Mouse (Mus musculus): ENCODE measurements at regions not wholly inside any gene's neighbourhood (a gene's known extent, or its start where the extent isn't known, plus 50 kb on each side); places are given as distances from the start of the nearest gene placed in this dataset.
A peak's percentile ranks its signal among the peaks of the same experiment; 100 is the strongest.

GRCm38 (mm10) chr2:172793991-172794390 lies 146.1 kb downstream of the Bmp7 start:
- 73% methylated on average over 8 of the region's 8 CpGs for WGBS
- Histone ChIP-seq H3K79me2 (ENCODE audit: control insufficient read depth, insufficient read depth, low read length) (no peaks in the 10 kb centered on the region), H3K4me3 (ENCODE audit: insufficient read depth, low read depth, low read length) (no peak overlapping the region), H3K4me1 (ENCODE audit: control insufficient read depth, insufficient read depth, low read length) (no peaks in the 10 kb centered on the region), H3K27me3 (ENCODE audit: control insufficient read depth, insufficient read depth, low read length) (no peaks in the 10 kb centered on the region), H3K27ac (replicated peaks; ENCODE audit: insufficient read depth, low read depth, low read length) (no peak overlapping the region), H3K9ac (ENCODE audit: low read depth, low read length) (no peak overlapping the region), H3K36me3 (ENCODE audit: control insufficient read depth, insufficient read depth, low read length) (no peaks in the 10 kb centered on the region)
- DNase-seq (ENCODE audit: extremely low read depth, low read depth, low spot score), result no peak
- TF ChIP-seq POLR2A (IDR thresholded peaks at IDR 0.05; ENCODE audit: extremely low read depth, insufficient read depth, low read length), result no peak
- TF ChIP-seq CTCF (IDR thresholded peaks at IDR 0.05; ENCODE audit: low read depth, low read length), result no peak

GRCm38 (mm10) chr2:172794771-172795170 lies 145.3 kb downstream of the Bmp7 start:
- Histone ChIP-seq H3K27ac (replicated peaks; ENCODE audit: insufficient read depth, low read depth, low read length) (no peak overlapping the region), H3K4me3 (ENCODE audit: insufficient read depth, low read depth, low read length) (no peak overlapping the region), H3K27me3 (ENCODE audit: control insufficient read depth, insufficient read depth, low read length) (no peaks in the 10 kb centered on the region), H3K9ac (ENCODE audit: low read depth, low read length) (no peak overlapping the region), H3K79me2 (ENCODE audit: control insufficient read depth, insufficient read depth, low read length) (no peaks in the 10 kb centered on the region), H3K36me3 (ENCODE audit: control insufficient read depth, insufficient read depth, low read length) (no peaks in the 10 kb centered on the region), H3K4me1 (ENCODE audit: control insufficient read depth, insufficient read depth, low read length) (no peaks in the 10 kb centered on the region)
- 83% methylated on average over 10 of the region's 10 CpGs for WGBS
- TF ChIP-seq CTCF (IDR thresholded peaks at IDR 0.05; ENCODE audit: low read depth, low read length) (no peak), POLR2A (IDR thresholded peaks at IDR 0.05; ENCODE audit: extremely low read depth, insufficient read depth, low read length) (no peak)
- no peak for DNase-seq (ENCODE audit: extremely low read depth, low read depth, low spot score)

GRCm38 (mm10) chr2:172796104-172796503 lies 144.0 kb downstream of the Bmp7 start:
- DNase-seq (ENCODE audit: extremely low read depth, low read depth, low spot score), result no peak
- no peak overlapping the region for H3K4me3 ChIP-seq (ENCODE audit: insufficient read depth, low read depth, low read length)
- H3K9ac ChIP-seq (ENCODE audit: low read depth, low read length), result no peak overlapping the region
- 62% methylated on average over 6 of the region's 6 CpGs for WGBS
- H3K4me1 ChIP-seq (ENCODE audit: control insufficient read depth, insufficient read depth, low read length), result no peaks in the 10 kb centered on the region
- no peaks in the 10 kb centered on the region for H3K79me2 ChIP-seq (ENCODE audit: control insufficient read depth, insufficient read depth, low read length)
- TF ChIP-seq CTCF (IDR thresholded peaks at IDR 0.05; ENCODE audit: low read depth, low read length) (no peak), POLR2A (IDR thresholded peaks at IDR 0.05; ENCODE audit: extremely low read depth, insufficient read depth, low read length) (no peak)
- H3K27ac ChIP-seq (replicated peaks; ENCODE audit: insufficient read depth, low read depth, low read length), result no peak overlapping the region
- no peaks in the 10 kb centered on the region for H3K36me3 ChIP-seq (ENCODE audit: control insufficient read depth, insufficient read depth, low read length)
- H3K27me3 ChIP-seq (ENCODE audit: control insufficient read depth, insufficient read depth, low read length), result no peaks in the 10 kb centered on the region

- 14% methylated on average over 6 of the region's 6 CpGs for WGBS
These were observed 143.2 kb downstream of the Bmp7 start for GRCm38 (mm10) chr2:172796955-172797354.

GRCm38 (mm10) chr2:172799951-172800350 lies 140.2 kb downstream of the Bmp7 start:
- Histone ChIP-seq H3K27ac (replicated peaks; ENCODE audit: insufficient read depth, low read depth, low read length) (no peak overlapping the region), H3K27me3 (ENCODE audit: control insufficient read depth, insufficient read depth, low read length) (no peaks in the 10 kb centered on the region)

More at GRCm38 (mm10) chr2:172796955-172797354, 143.2 kb downstream of the Bmp7 start:
- DNase-seq (ENCODE audit: extremely low read depth, low read depth, low spot score), result peak; percentile 16
- Histone ChIP-seq H3K36me3 (ENCODE audit: control insufficient read depth, insufficient read depth, low read length) (no peaks in the 10 kb centered on the region), H3K79me2 (ENCODE audit: control insufficient read depth, insufficient read depth, low read length) (no peaks in the 10 kb centered on the region), H3K27ac (replicated peaks; ENCODE audit: insufficient read depth, low read depth, low read length) (no peak overlapping the region), H3K27me3 (ENCODE audit: control insufficient read depth, insufficient read depth, low read length) (no peaks in the 10 kb centered on the region), H3K4me1 (ENCODE audit: control insufficient read depth, insufficient read depth, low read length) (no peaks in the 10 kb centered on the region), H3K9ac (ENCODE audit: low read depth, low read length) (no peak overlapping the region), H3K4me3 (ENCODE audit: insufficient read depth, low read depth, low read length) (no peak overlapping the region)
- TF ChIP-seq CTCF (IDR thresholded peaks at IDR 0.05; ENCODE audit: low read depth, low read length), result no peak
- no peak for TF ChIP-seq POLR2A (IDR thresholded peaks at IDR 0.05; ENCODE audit: extremely low read depth, insufficient read depth, low read length)

GRCm38 (mm10) chr2:172800801-172801200 lies 139.3 kb downstream of the Bmp7 start:
- 86% methylated on average over 9 of the region's 9 CpGs for WGBS
- Histone ChIP-seq H3K4me1 (ENCODE audit: control insufficient read depth, insufficient read depth, low read length) (no peaks in the 10 kb centered on the region), H3K36me3 (ENCODE audit: control insufficient read depth, insufficient read depth, low read length) (no peaks in the 10 kb centered on the region), H3K27me3 (ENCODE audit: control insufficient read depth, insufficient read depth, low read length) (no peaks in the 10 kb centered on the region), H3K27ac (replicated peaks; ENCODE audit: insufficient read depth, low read depth, low read length) (no peak overlapping the region), H3K4me3 (ENCODE audit: insufficient read depth, low read depth, low read length) (no peak overlapping the region), H3K79me2 (ENCODE audit: control insufficient read depth, insufficient read depth, low read length) (no peaks in the 10 kb centered on the region), H3K9ac (ENCODE audit: low read depth, low read length) (no peak overlapping the region)
- no peak for DNase-seq (ENCODE audit: extremely low read depth, low read depth, low spot score)
- TF ChIP-seq POLR2A (IDR thresholded peaks at IDR 0.05; ENCODE audit: extremely low read depth, insufficient read depth, low read length) (no peak), CTCF (IDR thresholded peaks at IDR 0.05; ENCODE audit: low read depth, low read length) (no peak)

More at GRCm38 (mm10) chr2:172799951-172800350, 140.2 kb downstream of the Bmp7 start:
- Histone ChIP-seq H3K4me1 (ENCODE audit: control insufficient read depth, insufficient read depth, low read length) (no peaks in the 10 kb centered on the region), H3K79me2 (ENCODE audit: control insufficient read depth, insufficient read depth, low read length) (no peaks in the 10 kb centered on the region), H3K9ac (ENCODE audit: low read depth, low read length) (no peak overlapping the region), H3K36me3 (ENCODE audit: control insufficient read depth, insufficient read depth, low read length) (no peaks in the 10 kb centered on the region), H3K4me3 (ENCODE audit: insufficient read depth, low read depth, low read length) (no peak overlapping the region)
- TF ChIP-seq CTCF (IDR thresholded peaks at IDR 0.05; ENCODE audit: low read depth, low read length) (no peak), POLR2A (IDR thresholded peaks at IDR 0.05; ENCODE audit: extremely low read depth, insufficient read depth, low read length) (no peak)
- 45% methylated on average over 10 of the region's 10 CpGs for WGBS
- DNase-seq (ENCODE audit: extremely low read depth, low read depth, low spot score), result no peak

Measured in liver, adult 2 months (tissue).